Mouse (Mus musculus) urinary bladder, postnatal 36 days (tissue): Measurements from ENCODE around the gene Rnase1.
A peak's percentile ranks its signal among the peaks of the same experiment; 100 is the strongest.
"Not testable (repeated sequence)": the region's sequence is repeated elsewhere in the genome, so short reads cannot be mapped to it uniquely, and the experiment has no call there.

Source experiments
- DNase-seq, 2 experiments: peaks; one replicate each; pipeline ENCODE4 v3.0.0; 2022; ENCODE audit warnings: low spot score in 2 of 2, mixed read lengths in 1 of 2

Rnase1 gene

DNA sequence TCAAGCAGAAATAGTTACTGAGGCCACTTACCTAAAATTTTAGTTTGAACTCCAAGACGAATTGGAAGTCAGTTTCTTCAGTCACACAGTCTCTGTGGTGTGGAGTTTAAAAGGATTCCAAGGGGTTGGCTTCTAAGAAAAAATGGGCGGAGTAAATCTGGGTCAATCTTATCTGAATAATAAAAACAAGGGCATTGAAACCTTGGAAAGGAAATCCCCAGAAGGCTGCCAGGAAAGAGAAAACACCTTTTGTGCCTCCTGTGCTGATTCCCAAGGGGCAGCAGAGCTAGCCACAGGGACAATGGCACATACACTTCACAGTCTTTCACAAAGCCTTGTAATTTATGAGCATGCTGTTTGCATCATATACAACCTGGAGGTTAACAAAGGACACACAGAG lies at the start of gene Rnase1:
Gene Rnase1 (minus strand): TSS at position 101 of the 400 bp plus-strand sequence.
- no peak for DNase-seq

DNA sequence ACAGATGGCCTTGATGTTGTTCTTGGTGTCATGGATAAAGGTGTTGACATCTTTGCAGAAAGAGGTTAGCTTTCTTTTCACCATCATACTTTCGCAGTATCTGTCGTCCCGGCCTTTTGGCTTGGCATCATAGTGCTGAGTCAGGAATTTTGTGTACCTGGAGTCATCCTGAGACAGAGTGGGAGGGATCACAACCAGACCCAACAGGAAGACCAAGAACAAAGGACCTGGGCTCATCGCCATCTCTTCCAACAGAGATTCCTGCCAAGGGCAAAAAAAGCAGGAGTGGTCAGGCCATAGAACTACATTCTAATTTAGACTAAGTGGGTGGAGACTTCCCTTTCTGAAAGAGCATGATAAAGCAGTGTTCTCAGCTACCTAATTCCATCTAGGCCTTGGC lies 49.1 kb upstream of the Rnase1 start:
- DNase-seq = no peak

DNA sequence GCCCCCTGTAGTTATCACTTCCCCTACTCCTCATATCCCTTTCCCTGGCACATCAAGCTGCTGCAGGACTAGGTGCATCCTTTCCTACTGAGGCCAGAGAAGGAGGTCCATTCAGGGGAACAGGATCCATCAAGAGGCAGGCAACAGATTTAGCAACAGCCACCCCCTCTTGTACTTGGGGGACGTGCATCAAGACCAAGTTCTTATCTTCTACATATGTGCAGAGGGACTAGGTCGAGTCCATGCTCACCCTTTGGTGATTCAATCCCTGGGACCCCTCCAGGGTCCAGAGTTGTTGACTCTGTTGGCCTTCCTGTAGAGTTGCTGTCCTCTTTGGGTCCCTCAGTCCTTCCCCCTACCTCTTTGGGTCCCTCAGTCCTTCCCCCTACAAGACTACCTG lies 34.5 kb upstream of the Rnase1 start:
- DNase-seq = not testable (repeated sequence)

DNA sequence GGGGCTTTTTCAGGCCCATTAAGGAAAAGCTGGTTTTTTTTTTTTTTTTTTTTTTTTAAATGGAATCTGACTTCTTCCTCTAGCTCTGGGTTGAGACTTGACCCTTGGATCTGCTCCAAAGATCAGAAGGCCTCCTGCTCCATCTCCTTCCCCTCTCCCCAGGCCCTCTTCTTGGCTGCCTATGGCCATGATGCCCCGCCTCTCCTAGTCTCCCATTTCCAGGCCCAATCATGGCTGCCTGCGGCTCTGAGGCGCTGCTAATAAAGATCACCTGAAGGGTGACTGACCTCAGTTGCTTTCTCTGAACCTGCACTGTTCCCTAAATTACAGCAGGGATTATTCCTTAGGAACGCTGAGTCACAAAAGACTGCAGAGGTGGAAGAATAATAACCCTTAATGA lies 27.3 kb upstream of the Rnase1 start:
- no peak for DNase-seq

DNA sequence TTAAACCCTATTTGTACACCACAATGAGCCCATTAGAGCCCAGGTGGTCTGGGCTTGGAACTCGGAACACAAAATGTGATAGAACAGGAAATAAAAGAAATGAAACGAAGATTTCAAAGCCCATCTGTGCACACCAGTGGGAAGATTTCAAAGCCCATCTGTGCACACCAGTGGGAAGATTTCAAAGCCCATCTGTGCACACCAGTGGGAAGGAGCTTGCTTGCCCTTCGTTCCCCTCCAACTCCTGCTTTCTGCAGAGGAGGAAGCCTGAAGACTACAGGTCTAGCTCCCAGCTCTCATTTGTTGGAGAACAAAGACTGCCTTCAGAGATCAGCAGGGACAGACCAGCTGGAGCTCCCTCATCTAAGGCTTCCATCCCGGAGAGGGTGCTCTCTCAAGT lies 26.4 kb upstream of the Rnase1 start:
- not testable (repeated sequence) for DNase-seq

DNA sequence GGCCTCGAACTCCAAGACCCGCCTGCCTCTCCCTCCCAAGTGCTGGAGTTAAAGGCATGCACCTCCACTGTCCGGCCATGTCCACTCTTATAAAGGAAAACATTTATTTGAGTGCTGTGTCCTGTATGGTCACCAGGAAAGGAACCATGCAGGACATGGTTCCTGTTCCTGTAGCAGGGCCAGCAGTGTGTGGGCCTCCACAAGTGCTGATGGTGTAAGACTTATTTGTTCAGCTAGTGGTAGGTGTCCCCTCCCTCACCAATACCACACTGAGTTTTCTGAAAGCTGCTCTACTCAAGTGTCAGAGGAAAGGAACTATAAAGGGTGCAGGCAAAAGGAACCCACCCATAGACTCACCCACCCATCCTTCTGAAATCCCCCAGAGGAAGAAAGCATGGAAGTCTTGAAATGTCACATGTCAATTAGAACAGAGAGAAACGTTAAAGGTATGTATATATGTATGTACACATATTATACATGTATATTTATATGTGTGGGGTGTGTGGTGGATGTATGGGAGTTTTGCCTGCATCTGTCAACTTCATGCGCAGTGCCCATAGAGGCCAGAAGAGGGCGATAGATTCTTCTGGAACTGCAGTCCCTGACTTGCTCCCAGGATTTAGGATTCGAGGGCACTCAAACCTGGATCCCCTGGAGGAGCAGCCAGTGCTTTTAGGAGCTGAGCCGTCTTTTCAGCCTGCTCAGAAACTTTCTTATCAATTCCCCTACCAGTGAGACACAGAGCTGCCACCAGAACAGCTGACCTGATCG lies 25.7 kb upstream of the Rnase1 start:
- DNase-seq = peak in 1 of 2 experiments; percentile 13

DNA sequence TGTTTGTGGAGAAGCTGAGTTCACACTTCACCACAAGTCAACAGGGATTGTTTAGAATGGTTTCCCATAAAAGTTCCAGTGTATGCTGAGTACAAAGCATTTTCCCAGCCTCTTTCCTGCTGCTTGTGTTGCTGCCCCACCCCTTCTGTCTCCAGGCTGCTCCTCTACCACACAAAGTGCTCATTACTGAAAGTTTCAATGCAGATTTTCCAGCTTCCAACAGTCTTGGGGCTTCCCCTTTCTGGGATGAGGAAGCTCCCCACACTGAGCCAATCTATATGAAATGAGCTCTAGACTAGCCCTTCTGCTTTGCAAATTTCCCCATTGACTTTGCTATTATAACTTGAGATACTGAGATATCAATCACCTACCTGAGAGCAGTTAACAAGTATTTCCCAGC lies 19.5 kb upstream of the Rnase1 start:
- DNase-seq = no peak

DNA sequence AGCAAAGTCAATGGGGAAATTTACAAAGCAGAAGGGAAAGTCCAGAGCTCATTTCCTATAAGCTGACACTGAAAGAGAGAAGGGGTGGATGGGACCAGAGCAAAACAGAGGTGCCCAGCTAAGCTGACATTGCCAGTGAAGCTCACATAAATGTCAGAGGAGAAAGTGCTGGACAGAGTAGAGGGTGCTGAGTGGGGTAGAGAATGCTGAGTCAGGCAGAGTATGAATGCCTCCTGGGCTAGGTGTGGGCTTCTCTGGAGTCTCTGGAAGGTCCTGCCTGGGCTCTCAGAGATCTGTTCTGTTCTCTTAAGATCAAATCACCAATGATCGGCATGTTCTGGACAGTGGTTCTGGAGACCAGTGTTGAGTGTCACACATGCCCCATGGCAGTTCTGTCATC lies 18.9 kb upstream of the Rnase1 start:
- no peak for DNase-seq

DNA sequence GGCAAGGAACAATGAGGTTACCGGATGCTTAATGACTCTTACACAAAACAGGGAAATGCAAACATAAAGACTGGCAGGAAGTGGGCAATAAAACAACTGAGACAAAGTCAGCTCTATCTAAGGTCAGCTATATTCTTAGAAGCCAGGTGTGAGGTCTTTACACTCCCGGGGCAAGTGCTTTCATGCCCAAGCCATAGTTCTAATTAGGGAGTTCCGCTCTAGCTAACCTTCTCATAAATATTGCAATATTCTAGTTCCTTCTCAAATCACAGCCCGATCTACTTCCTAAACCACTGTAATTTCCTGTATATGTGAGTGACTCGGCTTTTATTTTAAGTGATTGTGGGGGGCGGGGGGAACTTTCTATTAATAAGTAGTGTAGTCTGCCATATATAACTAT lies 16.7 kb upstream of the Rnase1 start:
- DNase-seq = not testable (repeated sequence)

DNA sequence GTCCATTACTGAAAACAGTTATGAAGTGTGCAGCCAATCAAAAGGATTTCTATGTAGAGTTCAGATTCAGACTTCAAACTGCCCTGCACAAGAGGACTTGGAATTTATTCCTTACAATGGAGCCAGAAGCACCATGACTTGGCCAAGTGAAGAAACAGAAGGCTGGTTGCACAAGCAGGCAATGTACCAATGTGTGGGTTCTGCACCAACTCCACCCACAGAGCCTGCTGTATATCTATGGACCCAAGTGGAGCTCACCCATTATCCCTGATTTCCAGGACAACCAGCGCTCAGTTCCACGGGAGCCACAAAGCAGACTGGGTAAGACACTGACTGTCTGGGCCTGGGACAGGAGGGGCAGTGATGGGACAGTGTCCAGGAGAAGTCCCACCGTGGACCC lies 15.4 kb upstream of the Rnase1 start, which contains the start of gene Rnase2b:
Gene Rnase2b (plus strand): TSS at position 285 of the 400 bp plus-strand sequence.
- not testable (repeated sequence) for DNase-seq

DNA sequence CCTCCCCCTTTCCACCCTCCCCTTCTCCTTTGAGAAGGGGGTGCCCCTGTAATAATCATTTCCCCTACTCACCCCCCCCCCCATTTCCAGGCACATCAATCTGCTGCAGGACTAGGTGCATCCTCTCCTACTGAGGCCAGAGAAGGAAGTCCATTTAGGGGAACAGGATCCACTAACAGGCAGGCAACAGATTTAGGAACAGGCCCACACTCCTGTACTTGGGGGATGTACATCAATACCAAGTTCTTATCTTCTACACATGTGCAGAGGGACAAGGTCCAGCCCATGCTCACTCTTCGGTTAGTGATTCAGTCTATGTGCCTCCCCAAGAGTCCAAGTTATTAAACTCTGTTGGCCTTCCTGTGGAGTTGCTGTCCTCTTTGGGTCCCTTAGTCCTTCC lies 10.5 kb upstream of the Rnase1 start:
- DNase-seq = no peak

DNA sequence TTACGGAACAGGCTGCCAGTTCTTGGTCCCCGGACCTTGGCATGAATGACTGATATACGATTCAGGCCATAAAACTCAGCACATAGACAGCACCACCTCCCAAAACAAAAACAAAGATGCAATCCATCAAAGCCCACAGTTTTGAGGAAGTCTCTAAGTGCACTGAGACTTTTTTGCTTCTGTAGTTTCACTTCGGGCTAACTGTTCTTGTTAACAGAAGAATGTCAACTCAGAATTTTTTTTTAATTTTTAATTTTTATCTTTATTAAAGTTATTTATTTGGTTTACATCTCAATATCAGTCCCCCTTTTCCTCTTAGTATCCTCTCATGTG lies 10.1 kb upstream of the Rnase1 start:
- DNase-seq = no peak

DNA sequence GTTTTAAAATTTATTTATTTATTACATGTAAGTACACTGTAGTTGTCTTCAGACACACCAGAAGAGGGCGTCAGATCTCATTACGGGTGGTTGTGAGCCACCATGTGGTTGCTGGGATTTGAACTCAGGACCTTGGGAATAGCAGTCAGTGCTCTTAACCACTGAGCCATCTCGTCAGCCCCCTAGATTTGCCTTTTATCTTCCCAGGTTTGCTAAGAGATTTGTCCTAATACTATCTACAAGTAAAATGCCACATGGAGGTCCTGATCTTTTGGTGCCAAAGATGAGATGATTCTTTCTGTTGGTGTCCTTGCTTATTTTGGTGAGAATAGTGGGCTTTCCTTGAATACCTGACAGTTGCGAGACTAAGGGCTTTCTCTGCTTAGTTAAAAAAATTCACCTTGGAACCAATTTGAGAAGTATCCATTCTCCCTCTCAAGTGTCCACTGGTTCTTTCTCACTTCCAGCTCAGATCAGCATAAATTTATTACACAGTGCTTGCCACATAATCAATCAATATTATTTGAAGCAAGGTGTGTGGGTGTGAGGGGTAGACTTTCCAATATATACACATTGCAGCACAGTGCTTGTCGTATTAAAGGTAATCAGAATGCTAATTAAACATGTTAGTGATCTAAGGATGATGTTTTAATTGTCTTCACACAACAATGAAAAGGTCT lies 9.6 kb upstream of the Rnase1 start:
- no peak for DNase-seq

DNA sequence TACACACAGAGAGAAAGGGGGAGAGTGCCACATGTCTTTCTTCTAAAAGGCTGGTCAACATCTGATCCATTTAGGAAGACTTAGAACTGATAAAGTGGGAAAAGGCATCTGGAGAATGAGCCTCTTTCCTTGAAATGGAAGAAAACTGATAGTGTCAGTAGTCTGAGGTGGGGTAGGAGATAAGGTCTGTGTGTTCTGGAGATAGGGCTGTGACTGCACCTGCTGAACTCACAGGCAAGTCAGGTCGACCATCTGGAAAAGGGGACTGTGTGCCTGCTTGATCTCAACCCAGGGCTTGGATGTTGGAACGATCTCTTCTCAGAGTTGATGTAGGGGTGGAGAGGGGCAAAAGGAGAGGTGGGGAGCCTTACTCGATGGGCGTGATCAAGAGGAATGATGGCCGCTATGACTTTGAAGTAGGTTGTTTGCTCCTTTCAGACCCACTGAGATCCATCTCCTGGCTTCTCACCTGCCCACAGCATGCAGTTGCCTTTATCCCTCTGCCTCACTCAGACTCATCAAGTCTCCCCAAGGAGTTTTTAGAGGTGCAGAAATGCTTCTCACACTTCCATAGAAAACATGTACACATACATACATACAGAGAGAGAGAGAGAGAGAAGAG lies 5.8 kb upstream of the Rnase1 start:
- DNase-seq = no peak

DNA sequence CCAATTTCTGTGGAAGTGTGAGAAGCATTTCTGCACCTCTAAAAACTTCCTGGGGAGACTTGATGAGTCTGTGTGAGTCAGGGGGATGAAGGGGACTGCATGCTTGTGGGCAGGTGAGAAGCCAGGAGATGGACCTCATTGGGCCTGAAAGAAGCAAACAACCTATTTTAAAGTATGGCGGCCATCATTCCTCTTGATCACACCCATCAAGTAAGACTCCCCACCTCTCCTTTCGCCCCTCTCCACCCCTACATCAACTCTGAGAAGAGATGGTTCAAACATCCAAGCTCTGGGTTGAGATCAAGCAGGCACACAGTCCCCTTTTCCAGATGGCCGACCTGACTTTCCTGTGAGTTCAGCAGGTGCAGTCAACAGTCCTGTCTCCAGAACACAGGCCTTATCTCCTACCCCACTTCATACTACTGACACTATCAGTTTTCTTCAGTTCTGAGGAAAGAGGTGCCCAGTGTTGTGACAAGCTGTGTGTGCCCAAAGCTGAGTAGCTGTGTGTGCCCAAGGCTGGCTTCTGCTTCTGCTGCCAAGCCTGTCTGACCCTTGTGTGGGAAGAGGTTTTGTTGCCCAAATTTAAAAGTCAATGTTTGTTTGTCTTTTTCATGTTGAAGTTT lies 3.7 kb upstream of the Rnase1 start:
- no peak for DNase-seq

DNA sequence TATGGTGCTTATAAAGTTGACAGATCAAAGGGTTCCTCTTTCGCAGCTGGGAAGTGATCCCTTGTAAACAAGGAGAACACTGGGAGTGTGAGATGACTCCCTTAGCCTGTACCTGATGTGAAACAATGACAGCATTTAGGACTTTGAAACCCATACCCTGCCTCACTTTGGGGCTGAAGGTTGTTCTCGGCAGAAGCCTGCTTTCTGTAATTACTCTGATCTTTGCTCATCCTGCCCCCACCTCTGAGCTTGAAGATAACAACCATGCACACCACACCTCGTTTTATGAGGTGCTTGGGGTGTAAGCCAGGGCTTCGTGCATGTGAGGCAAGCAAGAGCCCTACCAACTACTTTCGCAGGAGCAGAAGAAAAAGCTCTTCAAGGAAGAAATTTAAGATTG lies 2.6 kb upstream of the Rnase1 start:
- DNase-seq = no peak

DNA sequence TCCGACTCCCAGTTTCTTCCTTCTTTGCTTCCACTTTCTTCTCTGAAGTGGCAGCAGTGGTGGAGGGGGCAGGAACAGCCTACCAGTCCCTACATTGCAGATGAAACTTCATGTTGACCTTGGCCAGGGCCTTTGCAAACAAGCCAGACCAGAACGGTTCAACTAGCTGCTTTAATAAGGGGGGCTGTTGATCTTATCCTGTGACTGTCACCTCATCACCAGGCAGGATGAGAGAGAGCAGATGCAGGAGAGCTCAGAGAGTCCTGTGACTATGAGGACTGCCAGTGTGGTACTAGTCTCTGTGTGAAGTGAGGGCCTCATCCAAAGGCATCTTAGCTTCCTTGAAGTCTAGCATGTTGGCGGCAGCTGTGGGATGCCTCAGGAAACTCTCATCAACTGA lies 1.4 kb upstream of the Rnase1 start:
- no peak for DNase-seq

DNA sequence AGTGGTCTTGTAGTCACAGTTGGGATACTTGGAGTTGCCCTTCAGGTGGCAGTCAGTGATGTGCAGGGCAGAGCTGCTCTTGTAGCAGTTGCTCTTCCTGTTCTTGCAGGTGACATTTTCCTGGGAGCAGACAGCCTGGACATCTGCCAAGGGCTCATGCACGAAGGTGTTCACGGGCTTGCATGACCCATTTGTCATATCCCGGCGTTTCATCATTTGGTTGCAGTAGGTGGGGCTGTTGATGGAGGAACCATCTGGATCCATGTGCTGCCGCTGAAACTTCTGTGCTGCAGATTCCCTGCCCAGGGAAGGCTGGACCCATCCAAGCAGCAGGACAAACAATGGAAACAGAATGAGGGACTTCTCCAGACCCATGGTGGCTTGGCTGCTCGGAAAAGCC lies 1.1 kb downstream of the Rnase1 start:
- no peak for DNase-seq

DNA sequence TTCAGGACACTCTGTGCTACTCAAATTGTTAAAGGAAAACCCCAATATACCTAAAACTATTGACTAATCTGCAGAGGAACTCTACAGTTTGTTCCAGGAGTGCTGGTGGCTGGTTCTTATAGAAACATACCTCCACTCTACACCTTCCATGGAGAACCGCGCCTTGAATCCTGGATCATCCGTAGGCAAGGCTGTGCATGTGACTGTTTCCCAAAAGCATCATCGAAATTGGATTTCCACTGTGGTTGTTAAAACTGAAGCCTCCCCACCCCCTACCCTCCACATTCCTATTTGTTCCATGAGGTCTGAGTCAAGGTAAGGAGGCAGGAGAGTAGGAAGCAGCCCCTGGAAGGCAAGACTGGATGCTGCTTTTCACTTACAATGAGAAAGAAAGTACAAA lies 2.1 kb downstream of the Rnase1 start:
- no peak for DNase-seq

DNA sequence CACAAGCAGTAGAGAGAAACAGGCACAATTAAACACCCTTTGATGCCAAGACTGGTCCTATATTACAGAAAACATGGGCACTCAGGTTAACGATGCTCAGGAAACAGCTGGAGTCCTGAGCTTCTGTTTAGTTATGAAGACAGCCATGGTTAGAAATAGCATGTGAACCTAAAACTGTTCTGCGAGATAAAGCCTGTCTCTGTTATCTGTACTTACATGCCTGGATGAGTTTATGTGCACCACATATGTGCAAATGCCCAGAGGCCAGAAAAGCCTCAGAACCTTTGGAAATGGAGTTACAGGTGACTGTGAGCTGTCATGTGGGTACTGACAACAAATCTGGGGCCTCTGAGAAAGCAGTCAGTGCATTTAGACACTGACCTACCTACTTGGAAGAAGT lies 2.6 kb downstream of the Rnase1 start:
- no peak for DNase-seq

DNA sequence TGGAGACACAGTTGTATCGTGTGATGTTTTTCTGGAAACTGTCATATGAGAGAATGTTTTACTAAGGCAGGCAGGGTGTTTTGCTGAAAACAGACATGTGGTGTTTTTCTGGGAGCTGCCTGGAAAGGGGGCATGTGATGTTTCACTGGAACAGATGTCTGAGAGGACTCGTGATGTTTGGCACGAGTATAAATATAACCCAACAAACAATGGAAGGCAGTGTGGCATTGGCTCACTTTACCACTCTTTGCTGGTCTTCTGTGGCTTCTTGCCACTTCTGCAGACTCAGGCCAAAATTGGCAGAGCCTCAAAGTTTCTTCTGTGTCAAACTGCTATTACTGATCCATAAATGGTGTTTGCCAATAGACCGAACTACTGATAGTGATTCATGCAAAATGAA lies 3.3 kb downstream of the Rnase1 start:
- DNase-seq = no peak

DNA sequence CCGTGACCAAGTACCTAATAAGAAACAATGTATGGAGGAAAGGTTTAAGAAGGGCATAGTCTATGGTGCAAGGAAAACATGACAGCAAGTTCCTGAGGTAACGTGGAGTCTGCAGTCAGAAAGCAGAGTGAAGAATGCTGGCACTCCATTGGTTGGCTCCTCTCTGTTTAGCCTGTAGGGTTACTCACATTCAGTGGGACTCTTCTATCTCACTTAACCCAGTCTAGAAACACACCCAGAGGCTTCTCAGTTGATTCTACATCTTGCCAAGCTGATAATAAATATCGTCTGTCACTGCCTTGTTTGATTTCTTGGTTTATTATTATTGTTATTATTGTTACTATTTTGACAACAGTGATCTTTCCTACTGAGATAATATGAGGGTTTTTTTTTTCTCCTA lies 4.0 kb downstream of the Rnase1 start:
- no peak for DNase-seq

DNA sequence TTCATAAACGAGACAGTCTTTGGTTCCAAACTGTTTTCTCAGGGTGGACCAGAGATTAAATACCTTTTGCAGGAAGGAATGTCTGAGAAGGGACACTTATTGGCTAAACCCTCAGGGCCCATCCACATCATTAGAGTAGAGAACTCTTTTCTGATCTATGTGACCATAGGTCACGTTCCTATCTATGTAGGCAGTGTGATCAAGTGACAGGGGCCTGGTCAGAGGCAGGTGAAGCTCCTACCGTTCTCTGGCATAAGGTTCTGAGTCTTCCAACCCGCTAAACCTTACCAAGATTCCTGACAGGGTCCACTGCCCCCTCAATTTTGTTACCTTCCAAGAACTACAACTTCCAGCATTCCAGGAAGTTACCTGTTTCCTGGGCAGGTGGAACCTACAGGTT lies 4.5 kb downstream of the Rnase1 start:
- DNase-seq = no peak
